Mouse (Mus musculus) ES-Bruce4 (cell line): ENCODE results near the gene Cfap61.

ENCODE experiments used
- CTCF ChIP-seq: IDR thresholded peaks from one replicate; pipeline ENCODE4 v1.8.1; 2011; ENCODE audit warnings: low read depth, low read length
- POLR2A ChIP-seq: IDR thresholded peaks from one replicate; pipeline ENCODE4 v1.8.1; 2011; ENCODE audit warnings: low read length; ENCODE audit not compliant: insufficient read depth

DNA sequence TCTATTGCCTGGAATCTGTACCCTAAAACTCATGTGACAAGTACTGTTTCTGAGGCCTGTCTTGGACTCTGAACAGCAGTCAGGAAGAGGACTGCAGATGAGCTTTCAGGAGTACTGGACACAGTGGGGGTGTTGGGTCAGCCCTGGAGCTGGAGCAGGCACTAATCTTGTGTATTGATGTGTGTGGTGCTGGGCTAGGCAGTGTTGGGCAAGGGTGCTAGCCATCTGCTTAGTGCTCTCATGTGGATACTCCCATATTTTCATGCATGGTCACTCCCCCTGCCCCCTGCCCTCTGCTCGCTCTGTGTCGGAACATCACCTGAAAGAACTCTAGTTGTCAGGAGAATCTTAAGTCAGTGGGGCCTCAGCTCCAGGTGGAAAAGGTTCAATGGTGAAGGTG, 309.5 kb downstream of the Cfap61 start:
- TF ChIP-seq POLR2A (no peak), CTCF (no peak)
